Mouse (Mus musculus) thymus, postnatal 10 days (tissue): ENCODE data around the gene Cyp27b1.
"Not testable (repeated sequence)": the region's sequence is repeated elsewhere in the genome, so short reads cannot be mapped to it uniquely, and the experiment has no call there.

Source experiments
- DNase-seq, 2 experiments: peaks; one replicate each; pipeline ENCODE4 v3.0.0; 2021; ENCODE audit warnings: low spot score in 2 of 2

Gene Cyp27b1

DNA sequence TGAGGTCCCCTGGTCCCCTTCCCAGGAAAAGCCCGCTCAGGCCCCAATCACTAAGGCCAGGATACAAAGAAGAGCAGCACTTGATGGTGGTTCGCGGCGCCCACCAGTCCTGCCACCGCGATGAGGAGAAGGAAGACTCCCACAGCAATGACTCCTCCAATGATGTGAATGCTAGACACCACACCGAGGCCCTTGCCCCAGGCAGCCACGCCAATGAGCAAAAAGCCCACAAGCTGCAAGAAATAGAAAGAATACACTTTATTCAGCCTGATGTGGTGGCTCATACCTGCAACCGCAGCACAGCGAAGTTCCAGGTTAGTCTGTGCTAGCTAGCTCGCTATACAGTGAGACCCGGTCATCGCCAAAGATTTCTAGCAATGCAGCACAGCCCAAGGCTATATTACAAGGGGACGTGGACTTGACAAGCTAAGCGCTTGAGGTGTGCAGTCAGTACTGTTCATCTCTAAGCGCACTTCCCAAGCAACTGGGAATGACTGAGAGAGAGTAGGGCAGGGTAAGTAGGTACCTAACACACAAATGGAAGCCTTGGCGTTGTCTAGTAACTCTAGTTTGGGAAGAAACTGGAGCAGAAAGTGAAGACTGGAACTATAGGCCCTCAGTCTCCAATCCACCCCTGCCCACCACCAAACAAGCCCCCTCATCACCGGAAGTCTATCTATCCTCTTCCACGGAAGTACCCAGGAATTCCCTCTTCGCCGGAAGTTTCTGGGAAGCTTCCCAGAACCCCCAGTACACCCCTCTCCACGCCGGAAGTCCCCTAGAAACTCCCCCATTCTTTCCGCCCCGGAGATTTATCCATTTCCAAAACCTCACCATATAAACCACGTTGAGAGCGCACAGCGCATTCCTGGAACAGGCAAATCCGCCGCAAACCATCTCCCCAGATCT is 21.5 kb downstream of the Cyp27b1 start:
- no peak for DNase-seq

DNA sequence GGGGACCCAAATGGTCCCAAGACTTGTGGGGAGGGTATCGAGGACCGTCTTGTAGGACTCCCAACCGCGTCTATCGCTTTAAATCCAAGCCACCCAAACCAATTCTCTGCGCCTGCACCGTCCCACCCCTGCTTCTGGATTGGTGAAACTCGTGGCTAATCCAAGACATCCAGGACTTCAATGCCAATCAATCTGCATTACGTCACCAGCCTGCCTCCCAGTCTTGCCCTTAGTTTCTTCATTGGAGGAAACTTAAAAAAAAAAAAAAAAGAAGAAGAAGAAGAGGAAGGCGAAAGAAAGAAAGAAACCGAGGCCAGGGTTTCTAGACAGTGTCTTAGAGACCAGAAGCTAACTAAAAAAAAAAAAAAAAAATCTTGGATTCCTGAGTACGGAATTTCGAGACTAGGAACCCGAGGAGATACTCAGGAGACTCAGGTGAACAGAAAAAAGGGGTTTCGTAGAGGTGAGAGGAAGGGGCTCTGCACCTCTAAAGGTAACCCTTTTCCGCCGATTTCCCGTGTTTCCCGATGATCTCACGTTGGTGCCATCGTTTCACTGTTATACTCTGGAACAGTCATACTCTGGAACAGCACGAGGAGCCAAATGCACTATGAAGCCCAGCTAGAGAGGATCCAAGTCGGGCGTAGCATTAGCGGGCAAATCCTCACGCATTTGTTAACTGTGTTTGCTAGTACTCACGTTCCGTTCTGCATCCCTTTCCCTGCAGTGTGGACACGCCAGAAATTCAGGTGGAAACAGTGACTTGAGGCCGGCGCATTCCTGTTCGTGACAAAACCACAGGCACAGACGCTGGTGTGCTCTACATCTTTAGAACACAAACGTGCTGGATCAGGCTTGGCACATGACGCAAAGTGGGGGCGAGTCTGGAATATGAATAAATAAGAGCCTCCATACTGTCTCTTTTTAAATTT is 22.4 kb downstream of the Cyp27b1 start, which contains the start of gene Tspan31:
Gene Tspan31 (minus strand): TSS at position 75 of the 932 bp plus-strand sequence.
- DNase-seq, result peak in 1 of 2 experiments; percentile 37

DNA sequence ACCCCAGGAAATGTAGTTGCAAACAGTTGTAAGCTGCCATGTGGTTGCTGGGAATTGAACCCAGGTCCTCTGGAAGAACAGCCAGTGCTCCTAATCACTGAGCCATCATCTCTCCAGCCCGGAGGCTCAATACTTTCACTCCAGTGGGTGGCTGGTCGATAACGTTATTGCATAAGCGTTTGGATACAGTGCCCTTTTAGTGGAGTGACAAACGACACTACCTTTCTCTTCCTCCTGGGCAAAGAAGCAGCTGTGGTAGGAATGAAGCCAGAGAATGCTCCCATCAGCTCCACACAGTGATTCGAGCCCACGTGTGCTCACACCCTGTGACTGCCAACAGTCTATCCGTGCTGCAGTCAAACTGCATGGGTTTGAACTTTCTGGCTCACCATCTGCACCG is 23.2 kb downstream of the Cyp27b1 start:
- no peak for DNase-seq

DNA sequence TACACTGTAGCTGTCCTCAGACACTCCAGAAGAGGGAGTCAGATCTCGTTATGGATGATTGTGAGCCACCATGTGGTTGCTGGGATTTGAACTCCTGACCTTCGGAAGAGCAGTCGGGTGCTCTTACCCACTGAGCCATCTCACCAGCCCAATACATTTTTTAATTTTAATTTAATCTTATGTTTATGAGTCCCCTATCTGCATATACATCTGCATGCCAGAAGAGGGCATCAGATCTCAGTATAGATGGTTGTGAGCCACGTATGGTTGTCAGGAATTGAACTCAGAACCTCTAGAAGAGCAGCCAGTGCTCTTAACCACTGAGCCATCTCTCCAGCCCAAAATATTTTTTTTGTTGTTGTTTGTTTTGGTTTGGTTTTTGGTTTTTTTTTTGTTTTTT is 24.2 kb downstream of the Cyp27b1 start:
- not testable (repeated sequence) for DNase-seq

DNA sequence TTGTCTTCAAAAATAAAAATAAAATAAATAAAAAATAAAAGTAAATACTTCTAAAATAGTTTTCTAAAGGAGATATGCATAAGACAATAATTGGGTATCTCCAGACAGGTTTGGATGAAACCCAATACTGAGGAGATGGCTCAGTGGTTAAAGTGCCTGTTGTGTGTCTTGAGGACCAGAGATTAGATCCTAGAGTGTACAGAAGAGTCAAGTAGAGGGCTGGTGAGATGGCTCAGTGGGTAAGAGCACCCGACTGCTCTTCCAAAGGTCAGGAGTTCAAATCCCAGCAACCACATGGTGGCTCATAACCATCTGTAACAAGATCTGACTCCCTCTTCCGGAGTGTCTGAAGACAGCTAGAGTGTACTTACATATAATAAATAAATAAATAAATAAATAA is 24.9 kb downstream of the Cyp27b1 start:
- DNase-seq, result not testable (repeated sequence)

DNA sequence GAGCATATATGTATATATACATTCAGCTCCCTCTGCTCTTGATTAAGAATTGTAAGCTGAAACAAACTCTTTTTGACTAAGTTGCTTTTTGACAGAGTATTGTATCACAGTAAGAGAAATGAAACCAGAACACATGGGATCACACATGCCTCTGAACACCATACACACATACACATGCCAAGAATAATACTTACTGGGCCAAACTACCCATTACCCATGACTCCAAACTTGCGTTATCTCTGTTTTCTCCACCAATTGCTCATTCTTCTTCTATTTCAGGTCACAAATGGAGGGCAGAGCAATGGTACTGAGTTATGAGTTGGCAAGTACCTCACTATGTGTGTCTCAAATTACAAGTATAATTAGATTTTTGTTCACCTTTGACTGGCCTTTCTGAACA is 25.9 kb downstream of the Cyp27b1 start:
- DNase-seq, result no peak

DNA sequence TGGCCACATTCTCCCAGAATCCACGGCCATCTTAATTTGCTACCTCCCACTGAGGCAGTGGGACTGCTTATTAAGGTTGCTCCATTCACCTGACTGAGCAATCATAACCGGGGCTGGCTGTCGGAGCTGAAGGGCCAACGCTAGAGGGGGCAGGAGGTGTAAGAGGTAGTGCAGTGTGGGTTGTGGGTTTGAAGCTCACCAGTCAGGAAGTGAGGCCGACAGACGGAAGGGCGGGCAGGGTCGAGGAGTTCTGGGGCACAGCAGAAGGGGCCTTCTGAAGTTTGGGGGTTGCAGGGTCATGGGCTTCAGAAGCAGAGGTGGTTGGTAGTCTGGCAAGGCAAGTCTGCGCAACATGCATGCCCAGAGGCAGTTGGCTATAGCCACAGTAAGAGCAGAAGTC is 27.0 kb downstream of the Cyp27b1 start, which contains the start of gene Agap2:
Gene Agap2 (plus strand): TSS at position 205 of the 400 bp plus-strand sequence.
- peak; percentile 81 to 86 for DNase-seq

DNA sequence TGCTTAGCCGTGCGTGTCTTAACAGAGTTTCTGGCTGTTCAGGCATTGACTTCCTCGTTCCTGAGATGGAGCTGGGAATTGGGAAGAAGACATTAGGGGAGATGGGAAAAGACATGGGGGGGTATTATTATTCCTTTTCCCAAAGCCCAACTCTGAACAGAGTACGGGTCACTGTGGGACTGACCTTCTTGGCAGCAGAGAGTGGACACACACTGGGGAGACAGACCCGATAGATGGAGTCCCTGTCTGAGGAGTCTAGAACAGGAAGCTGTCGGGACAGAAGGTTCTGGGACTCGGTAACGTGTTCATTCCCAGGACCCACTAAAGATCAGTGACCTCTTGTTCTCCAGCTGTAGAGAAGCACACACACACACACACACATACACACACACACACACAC is 27.6 kb downstream of the Cyp27b1 start:
- DNase-seq, result no peak

DNA sequence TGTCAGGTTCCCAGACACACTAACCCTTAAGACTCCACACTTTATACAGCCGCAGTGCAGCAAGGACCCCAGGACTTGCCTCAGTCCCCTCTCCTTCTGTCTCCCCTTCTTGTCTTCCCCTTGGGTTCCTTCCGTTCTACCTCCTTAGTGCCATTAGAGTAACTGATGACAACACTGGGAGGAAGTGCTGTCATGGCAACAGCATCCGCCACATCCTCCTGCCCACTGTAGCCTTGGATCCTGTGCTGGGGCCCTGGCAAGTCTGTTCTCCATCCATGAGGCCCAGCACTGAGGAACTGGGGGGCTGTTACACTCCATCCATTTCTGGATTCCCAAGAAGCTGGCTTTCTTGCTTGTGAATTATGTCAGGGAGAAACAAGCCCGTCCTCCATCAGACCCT is 28.0 kb downstream of the Cyp27b1 start:
- DNase-seq, result peak; percentile 63 to 73

DNA sequence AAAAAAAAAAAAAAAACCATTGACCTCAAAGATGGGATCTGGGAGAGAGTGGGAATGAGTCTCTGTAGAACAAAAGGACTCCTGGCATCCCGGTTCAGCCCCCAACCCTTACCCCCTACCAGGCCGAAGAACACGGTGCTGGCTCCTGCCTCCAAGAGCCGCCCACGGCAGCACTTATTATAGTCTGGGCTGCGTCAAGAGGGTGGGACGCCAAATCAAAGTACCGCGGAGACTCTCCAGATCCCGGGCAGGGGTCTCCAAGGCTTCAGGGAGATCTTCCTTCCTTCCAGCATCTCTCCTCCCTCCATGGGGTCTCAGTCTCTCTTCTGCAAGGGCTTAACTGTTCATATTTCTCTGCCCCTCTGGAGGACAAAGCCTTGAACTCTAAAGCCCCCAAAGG is 29.5 kb downstream of the Cyp27b1 start:
- no peak for DNase-seq

DNA sequence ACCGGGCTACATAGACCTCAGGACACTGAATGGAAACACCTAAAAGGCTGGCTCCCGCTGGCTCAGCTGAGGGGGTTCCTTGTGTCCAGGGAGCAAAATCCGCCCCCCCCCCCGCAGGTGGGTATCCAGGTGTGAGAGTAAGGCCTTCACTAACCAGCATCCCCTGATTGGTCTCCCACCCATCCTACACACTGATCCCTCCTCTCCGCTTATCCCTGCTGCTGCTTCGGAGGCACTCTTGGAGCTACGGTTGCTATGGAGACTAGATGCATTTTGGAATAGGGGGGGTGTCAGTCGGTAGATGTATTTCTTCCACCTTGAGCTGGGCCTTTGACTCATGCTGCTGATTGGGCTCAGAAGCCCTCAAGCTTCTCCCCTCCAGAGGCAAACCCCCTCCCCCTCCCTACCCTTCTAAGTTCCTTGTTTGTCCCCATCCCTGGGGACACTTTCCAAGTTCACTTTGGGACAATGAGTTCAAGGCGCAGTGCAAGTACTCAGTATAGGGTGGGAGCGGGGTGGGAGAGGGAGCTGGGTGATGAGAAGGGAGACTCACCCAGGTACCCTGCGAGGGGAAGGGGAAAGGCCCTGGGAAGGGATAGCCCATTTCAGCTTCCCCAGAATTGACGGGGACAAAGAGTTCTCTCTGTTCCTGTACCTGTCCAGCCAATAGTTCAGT is 30.1 kb downstream of the Cyp27b1 start:
- DNase-seq, result no peak

DNA sequence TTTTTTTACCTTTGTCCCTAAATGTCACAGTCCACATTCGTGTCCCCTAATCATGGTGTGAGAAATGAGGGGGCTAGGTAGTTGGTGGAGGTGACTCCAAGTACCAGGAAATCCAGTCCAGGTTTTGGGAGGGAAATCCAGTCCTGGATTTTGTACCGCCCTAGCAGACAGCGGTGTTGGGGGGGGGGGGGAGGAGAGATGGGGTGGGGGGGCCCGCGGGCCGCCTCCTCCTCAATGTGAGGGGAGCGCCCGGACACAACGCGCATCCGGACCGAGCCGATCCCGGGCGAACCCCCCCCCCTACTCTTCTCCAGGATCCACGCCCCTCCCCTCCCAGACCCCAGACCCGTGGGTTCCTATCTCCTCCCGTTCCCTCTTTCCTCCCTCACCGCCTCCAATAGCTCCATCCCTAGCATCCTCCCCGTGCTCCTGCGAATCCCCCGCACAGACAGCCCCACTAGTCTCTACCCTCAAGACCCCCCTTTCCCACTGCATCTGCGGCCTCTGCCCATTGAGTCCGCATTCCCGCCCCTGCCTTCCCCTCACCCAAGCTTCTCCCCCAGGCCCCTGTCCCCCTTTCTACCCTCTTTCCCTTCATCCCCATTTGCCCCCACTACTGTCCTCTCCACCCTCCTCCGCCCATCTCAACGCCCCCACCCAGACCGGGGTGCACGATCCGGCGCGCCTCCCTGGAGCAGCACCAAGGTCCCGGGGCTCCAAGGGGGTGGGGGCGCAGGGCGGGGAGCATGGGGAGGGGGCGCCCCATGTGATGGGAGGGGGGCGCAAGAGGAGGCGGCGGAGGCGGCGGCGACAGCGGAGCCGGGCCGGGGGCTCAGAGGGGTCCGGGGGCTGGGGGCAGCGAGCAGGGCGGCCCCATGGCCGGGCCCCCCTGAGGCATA is 30.9 kb downstream of the Cyp27b1 start:
- no peak for DNase-seq

DNA sequence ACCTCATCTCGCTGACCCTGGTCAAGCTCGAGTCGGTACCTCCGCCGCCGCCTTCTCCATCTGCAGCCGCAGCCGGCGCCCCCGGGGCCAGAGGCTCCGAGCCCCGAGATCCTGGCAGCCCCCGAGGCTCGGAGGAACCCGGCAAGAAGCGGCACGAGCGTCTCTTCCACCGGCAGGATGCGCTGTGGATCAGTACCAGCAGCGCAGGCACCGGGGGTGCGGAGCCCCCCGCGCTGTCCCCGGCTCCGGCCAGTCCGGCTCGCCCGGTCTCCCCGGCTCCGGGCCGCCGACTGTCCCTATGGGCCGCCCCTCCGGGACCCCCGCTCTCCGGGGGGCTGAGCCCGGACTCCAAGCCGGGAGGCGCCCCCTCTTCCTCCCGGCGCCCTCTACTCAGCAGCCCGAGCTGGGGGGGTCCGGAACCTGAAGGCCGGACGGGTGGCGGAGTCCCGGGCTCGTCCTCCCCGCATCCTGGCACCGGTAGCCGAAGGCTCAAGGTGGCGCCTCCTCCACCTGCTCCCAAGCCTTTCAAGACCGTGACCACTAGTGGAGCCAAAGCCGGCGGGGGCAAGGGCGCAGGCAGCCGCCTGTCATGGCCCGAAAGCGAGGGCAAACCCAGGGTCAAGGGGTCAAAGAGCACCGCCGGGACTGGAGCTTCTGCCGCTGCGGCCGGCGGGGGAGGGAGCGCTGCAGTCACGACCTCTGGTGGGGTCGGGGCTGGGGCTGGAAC is 31.8 kb downstream of the Cyp27b1 start:
- no peak for DNase-seq

DNA sequence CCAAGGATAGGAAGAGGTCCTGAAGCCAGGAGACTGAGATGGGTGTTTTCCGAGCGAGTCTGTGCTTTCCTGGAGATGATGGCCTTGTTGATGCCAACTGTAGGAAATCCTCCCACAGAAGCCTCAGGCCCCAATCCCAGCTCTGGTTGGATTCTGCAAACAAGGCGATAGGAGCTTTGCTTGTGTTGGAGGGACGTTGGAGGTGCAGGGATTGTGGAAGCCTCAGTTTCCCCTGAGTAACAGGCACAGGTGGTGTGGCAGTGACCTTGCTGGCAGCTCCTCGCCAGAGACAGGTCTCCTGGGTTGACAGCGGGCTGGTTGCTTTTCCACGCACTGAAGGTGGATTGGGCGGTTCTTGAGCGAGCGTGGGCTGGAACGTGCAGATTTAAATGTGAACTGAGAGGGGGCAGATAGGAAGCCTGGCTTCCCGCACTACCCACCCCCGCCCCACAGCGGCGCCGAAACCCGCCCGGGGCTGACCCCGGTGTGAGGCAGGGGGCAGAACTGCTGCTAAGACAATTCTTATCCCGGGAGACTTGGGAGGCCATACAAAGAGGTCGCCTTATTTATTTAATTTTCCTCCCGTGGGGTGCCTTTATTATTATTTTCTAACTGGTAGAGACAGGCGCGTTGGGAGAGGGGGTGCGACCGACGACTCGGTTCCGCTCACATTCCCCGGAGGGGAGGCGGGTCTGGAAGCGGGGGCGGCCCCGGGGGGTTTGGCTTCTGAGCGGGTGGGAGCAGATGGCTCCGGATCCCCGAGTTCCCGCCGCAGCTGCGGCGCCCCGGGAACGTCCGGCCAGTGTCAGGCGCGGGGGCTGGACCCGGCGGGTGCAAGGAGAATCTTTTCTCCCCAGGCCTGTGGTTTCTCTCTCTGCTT is 33.1 kb downstream of the Cyp27b1 start:
- no peak for DNase-seq

DNA sequence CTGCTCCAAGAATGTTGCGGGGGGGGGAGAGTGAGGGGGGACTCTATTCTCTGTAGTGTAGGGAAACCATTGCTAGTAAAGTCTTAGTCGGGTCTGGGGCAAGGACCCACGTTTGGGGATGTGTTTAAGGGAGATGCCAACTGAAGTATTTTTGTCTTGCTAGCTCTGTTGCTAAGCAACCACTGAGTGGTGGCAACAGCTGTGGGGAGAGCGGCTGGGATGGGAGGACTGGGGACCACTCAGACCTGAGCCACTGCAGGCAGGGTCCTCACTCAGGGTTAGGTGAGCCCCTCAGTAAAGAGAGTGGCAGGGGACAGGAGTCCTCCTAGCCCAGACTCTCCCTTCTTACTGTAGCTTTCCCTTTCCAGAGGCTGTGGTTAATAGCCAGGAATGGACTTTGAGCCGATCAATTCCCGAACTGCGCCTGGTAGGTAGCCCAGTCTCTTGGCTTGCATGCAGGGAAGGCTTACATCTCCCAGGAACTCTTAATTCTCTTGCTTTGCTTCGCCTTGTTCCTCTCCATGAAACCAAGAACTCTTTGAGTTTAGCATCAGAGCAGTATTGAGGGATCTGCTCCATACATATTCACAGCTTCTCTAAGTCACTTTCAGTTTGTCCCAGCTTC is 34.1 kb downstream of the Cyp27b1 start:
- DNase-seq, result no peak

DNA sequence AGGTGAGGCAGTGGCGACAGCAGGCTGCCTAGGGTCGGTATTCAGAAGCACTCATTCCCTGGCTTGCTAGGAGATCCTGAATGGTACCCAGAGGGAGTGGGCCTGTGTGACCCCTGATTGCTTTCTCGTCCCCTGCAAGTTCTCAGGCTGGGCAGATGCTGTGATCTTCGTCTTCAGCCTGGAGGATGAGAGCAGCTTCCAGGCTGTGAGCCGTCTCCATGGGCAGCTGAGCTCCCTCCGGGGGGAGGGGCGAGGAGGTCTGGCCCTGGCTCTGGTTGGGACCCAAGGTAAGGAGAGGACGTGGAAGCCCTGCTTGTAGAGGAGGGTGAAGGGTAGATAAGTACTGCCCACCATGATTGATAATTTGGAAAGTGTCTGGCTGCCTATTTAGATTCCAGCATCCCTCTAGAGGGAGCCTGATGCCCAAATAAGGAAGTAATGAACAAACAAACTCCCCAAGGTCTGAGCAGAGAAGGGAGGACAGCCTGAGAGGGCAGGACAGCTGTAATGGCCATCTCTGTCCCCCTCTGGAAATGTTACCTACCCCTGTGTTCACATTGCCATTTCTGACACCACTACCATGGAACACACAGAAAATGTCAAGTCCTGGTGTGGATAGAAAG is 35.4 kb downstream of the Cyp27b1 start:
- no peak for DNase-seq

DNA sequence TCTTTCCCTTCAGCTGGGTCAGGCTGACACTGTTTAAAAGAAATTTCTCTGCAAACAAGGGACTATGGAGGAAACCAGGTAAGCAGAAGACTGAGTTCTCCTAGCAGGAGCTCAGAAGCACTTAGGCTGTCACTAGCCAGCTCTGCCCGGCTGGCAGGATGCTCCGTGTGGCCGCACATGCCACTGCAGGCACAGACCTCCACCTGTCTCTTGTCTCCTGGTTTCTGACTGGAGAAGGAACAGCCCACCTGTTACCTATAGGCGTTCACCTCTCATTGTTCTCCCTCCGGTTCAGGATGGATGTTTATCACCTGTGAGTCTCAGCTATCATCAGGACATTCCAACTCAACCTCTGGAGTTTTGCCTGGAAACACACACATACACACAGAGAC is 35.9 kb downstream of the Cyp27b1 start:
- no peak for DNase-seq

DNA sequence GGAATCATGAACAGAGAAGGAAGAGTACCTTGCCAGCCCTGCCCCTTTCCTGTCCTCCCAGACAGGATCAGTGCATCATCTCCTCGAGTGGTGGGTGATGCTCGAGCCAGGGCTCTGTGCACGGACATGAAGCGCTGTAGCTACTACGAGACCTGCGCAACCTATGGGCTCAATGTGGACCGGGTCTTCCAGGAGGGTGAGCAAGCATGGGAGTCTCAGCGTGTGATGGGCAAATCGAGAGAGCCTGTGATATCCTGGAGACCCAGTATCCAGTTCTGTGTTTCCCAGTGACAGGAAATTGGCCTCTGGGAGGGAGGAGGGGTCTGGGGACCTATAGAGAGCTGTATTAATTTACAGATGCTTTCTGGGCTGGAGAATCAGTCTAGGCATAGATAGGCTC is 37.0 kb downstream of the Cyp27b1 start:
- no peak for DNase-seq
